Mouse (Mus musculus): Measurements from ENCODE around the gene Per2.

- TF ChIP-seq MYOG (IDR thresholded peaks at IDR 0.05; ENCODE audit: control insufficient read depth in 1 of 3, insufficient read depth in 1 of 3, insufficient read length in 2 of 3, low read depth in 2 of 3) (no peak), TCF12 (IDR thresholded peaks at IDR 0.05; ENCODE audit: insufficient read depth, poor library complexity, severe bottlenecking) (no peak), POLR2A (IDR thresholded peaks at IDR 0.05; ENCODE audit: insufficient read length, low read depth) (no peak), REST (IDR thresholded peaks at IDR 0.05; ENCODE audit: insufficient read depth, insufficient read length) (no peak), E2F4 (IDR thresholded peaks at IDR 0.05; ENCODE audit: insufficient read depth) (no peak), SRF (IDR thresholded peaks at IDR 0.05; ENCODE audit: control insufficient read depth, insufficient read length, low read depth) (no peak), USF1 (IDR thresholded peaks at IDR 0.05; ENCODE audit: low read depth) (no peak)
These were observed 17.3 kb downstream of the Per2 start for GRCm38 (mm10) chr1:91441855-91442254.
